Mouse (Mus musculus) right cerebral cortex, postnatal 10 days (tissue): ENCODE data around the gene Hist2h2be.
"Not testable (repeated sequence)": the region's sequence is repeated elsewhere in the genome, so short reads cannot be mapped to it uniquely, and the experiment has no call there.

Experiments used
- DNase-seq, 2 experiments: peaks; one replicate each; pipeline ENCODE4 v3.0.0; 2021; ENCODE audit warnings: low spot score in 2 of 2

Gene Hist2h2be

DNA sequence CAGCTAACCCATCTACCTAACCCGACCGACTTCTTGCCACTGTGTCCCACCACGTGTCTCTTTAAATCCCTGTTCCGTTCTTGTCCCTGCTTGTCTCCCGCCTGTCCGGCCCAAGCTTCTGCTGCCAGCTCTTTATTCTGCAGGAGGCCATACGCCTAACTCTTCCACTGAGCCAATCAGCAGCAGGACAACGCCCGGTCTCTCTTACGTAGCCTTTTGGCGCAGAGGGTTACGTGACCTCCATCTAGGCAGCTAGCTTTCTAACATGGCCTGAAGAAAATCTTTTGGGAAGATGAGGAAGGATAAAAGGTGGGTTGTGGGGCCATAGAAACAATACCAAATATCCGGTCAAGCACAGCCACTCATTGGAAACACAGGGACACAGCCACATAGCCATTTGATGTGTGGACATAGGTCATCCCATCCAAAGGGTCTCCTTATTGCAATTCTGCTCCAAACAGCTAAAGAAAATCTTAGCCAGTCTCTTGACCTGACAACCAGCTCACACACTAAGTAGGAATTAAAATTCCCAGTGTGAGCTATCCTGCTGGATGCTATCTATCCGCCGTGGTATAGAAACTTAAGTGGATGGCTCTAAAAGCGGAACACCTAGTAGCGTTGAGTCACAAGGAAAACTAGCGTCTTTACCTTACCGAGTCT, 41.4 kb downstream of the Hist2h2be start:
- DNase-seq = peak; percentile 87 to 93

- DNase-seq = peak; percentile 97 to 98
These were observed 42.1 kb downstream of the Hist2h2be start, which contains the start of gene Hist2h4 for GRCm38 (mm10) chr3:96262979-96263550. Hist2h4 (minus strand) TSS chr3:96263311.

DNA sequence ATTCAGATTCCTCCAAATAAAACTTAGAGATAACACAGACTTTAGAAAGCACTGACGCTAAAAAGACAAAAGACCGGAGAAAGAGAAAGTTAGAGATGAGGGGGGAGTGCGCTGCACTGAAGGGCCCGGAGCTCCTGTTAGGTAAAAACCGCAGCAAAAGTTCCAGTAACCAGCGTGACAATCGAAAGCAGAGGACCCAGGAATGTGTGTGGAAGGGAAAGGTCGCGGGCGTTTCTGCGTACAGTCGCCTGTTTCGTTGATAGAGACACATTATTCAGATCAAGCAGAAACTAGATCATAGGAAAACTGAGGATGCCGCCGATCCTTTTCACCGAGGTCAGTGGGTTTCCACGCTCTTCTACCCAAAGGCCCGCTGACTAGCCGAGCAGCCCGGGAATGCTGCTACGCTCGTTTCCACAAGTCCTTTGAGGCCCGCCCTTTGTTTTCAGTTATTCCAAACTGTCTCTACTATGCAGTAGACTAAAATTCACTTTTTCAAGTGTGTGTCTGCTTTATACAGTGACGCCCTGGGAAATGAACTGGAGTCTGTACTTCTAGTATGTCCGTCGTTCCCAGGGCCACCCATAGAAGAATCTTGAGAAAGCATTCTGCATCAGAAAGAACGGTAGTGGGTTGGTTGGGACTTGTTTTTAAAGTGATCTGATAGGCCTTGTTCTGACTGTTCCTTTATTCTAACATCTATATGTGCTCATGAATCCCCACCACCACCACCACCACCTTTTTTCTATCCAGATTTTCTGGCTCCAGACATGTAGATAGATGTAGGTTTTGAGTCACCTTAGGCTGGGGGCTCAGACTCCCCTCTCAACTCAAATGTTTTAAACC, 42.9 kb downstream of the Hist2h2be start:
- peak; percentile 47 to 64 for DNase-seq

- no peak for DNase-seq
These were observed 43.6 kb downstream of the Hist2h2be start for GRCm38 (mm10) chr3:96264404-96264949.

- DNase-seq = no peak
These were observed 45.3 kb downstream of the Hist2h2be start for GRCm38 (mm10) chr3:96266132-96266710.

DNA sequence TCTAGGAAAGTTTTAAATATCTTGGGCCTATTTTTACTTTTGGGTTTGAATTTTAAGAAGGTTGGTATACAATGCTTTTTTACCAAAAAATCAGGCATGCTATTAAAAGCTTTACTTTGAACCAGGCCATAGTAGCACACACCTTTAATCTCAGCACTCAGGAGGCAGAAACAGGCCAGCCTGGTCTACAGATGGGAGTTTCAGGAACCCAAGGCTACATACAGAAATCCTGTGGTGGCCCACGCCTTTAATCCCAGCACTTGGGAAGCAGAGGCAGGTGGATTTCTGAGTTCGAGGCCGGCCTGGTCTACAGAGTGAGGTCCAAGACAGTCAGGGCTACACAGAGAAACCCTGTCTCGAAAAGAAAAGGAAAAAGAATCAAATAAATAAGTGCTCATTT, 46.6 kb downstream of the Hist2h2be start:
- no peak for DNase-seq

DNA sequence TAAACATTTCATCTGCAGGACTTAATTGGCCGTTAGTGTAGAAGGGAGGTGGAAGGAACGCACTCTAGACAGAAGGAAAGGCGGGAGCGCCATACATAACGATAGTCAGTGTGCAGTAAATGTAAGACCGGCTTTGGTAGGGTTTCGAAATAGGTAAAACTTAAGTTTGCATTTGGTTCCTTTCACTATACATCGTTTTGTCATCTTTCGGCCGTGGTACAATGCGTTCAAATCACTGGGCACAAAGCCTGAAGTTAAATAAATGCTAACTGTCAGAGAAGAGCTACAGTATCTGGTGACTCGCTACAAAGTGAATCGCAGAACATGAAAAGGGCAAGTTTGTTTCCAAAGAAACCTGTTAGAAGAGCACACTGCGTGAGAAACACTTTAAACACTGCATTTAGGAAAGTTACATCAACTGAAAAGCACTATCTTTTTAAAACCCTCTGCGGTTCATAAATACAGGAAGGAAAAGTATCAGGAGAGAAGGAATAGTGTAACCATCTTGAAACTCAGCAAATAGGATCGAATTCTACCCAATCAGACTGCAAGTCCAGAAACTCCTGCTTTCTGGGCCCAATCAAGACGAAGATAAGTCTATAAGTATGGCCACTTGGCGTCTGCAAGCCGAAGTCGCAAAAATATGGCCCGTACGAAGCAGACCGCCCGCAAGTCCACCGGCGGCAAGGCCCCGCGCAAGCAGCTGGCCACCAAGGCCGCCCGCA, 47.3 kb downstream of the Hist2h2be start, which contains the start of gene Hist2h3b:
Gene Hist2h3b (plus strand): TSS at position 604 of the 725 bp plus-strand sequence.
- peak; percentile 85 to 91 for DNase-seq

DNA sequence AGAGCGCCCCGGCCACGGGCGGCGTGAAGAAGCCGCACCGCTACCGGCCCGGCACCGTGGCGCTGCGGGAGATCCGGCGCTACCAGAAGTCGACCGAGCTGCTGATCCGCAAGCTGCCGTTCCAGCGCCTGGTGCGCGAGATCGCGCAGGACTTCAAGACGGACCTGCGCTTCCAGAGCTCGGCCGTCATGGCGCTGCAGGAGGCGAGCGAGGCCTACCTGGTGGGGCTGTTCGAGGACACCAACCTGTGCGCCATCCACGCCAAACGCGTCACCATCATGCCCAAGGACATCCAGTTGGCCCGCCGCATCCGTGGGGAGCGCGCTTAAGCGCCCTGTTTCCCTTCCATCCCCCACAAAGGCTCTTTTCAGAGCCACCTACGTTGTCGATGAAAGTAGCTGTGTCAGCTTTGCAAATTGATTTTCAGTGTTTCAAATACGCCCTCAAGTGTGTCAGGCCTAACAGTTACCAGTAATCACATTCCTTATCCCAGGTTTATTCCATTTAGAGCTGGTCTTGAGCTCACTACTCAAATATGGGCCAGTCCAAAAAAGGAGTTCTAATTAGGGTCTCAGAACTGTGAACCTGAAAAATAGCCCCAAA, 48.0 kb downstream of the Hist2h2be start:
- DNase-seq = not testable (repeated sequence)

- peak; percentile 94 to 98 for DNase-seq
These were observed 48.9 kb downstream of the Hist2h2be start, which contains the start of gene Hist2h2bb for GRCm38 (mm10) chr3:96269511-96270474. Hist2h2bb (plus strand) TSS chr3:96269752.
